Mouse (Mus musculus): ENCODE data around the gene Tmem209. TPM values are rescaled to one million over a fixed set of nuclear protein-coding genes. Genes with fewer than 3 reads are reported as not detected.

The Tmem209 gene
- total RNA-seq, 2 experiments from 2014 or later = 7.5 TPM

DNA sequence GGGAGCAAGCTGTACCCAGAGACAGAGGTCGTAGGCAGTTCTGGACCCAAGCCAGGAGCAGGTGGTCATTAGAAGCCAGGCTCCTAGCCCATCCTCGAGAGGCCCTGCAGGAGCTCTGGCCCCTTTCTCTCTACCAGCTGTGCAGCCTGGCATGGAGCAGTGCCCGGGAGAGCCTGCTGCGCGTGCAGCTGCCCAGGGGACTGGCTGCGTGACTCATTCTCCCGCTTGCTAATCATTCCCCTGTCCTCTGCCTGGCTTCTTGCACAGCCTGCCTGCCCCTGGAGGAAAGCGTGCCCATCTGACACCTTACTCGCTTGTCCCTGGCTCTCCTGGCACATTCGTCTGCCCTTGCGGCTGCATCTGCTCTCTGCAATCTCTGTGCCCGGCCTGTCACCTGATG, 40.2 kb downstream of the Tmem209 start:
- intact Hi-C loops (cut with DNase I) = no loop called here
- no peak for DNase-seq (ENCODE audit: low spot score)

DNA sequence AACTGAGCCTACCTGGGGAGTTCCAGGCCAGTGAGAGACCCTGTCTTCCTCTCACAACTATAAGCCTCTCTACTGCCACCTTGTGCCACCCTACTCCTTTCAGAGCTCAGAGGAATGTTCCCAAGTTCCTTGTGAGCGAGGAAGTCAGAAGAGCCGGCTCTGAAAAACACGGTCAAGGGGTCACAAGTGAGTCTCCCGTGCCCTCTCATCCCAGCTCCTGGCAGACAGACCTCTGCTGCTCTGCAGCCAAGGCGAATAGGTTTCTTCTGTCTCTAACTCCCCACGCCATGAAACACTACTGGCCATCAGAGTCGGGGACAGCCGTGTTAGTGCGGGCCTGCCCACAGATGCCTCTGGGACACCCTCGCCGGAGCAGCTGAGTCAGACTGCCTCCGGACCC, 40.9 kb downstream of the Tmem209 start:
- DNase-seq (ENCODE audit: low spot score) = no peak
- intact Hi-C loops (cut with DNase I) = no loop called here

DNA sequence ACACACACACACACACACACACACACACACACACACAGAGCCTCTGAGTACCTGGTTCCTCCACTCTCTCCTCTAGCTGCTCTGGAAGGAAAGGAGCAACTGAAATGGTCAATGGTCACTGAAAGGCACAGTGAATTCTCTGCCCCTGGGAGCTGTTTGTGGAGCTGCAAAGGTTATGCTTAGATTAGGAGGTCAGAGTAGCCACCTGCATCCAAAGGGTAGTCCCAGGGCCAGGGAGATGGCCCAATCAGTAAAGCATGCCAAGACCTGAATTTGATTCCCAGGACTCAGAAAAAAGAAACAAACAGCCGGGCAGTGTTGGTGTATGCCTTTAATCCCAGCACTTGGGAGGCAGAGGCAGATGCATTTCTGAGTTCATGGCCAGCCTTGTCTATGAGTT, 41.5 kb downstream of the Tmem209 start:
- intact Hi-C loops (cut with DNase I) = no loop called here
- DNase-seq (ENCODE audit: low spot score) = no peak

DNA sequence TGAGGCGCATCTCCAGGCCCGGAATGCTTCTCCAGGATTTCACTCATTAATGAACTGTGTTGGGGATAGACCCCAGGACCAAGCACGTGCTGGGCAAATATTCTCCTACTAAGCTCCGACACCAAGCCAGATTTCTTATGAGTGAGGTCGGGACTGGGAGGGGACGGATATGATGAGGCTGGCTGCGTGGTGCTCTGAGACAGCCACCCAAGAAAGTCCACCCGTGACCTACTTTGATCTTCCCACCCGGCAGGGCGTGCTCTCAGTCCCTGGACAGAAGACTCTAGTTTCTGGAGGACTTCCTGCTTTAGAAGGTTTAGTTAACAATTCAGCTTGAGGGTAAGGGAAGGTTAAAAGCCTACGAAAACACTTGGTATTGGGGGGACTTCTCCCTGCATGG, 44.0 kb downstream of the Tmem209 start:
- intact Hi-C loops (cut with DNase I) = loop anchor here (1.0 kb wide), 1 partner anchor 56 kb away; no protein-coding TSS in a partner anchor

DNA sequence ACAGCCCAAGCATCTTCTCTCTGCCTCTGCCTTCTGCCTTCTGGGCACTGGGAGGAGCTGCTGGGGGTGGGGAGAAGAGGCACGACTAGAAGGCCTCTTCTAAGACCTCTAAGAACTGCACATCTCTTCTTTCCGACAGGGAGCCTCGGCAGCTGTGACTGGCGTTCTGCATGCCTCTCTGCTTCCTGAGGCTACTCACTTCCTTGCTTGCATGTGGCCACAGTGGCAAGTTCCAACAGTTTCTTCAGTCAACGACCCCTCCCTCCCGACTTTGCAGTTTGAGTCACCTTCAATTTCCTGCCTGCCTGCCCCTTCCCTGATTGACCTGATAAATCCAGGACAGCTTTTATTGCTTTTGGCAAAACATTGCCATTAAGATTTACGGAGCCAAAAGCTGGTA, 46.8 kb downstream of the Tmem209 start:
- DNase-seq (ENCODE audit: low spot score) = no peak
- intact Hi-C loops (cut with DNase I) = no loop called here

More for the DNA sequence above, 44.0 kb downstream of the Tmem209 start:
- no peak for DNase-seq (ENCODE audit: low spot score)

DNA sequence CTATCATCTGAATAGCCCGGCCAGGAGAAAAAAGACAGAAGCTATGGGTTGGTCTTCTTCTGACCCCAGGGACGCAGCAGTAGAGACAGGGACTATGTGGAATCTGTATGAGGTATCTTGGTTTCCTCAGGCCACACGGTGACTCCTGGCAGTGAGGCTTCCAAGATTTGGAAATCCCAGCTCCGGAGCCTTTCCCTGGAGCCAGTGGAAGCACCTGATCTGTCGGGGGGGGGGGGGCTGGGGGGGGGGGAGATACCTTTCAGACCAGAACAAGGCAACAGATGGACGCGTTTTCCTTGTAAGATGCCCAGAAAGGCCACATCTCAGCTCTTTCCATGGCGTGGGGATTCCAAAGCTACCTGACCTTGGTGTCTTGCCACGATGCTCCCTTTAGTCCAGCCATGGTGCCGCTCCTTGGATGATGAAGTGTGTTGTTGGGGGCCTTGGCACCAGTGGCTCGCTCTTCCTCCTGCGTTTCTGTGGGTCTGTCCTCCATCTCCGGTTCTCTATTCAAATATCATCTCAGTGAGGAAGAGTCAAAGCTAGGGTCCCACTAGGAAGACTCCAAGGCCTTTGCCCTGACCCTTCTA, 47.7 kb downstream of the Tmem209 start:
- intact Hi-C loops (cut with DNase I) = no loop called here
- no peak for DNase-seq (ENCODE audit: low spot score)

DNA sequence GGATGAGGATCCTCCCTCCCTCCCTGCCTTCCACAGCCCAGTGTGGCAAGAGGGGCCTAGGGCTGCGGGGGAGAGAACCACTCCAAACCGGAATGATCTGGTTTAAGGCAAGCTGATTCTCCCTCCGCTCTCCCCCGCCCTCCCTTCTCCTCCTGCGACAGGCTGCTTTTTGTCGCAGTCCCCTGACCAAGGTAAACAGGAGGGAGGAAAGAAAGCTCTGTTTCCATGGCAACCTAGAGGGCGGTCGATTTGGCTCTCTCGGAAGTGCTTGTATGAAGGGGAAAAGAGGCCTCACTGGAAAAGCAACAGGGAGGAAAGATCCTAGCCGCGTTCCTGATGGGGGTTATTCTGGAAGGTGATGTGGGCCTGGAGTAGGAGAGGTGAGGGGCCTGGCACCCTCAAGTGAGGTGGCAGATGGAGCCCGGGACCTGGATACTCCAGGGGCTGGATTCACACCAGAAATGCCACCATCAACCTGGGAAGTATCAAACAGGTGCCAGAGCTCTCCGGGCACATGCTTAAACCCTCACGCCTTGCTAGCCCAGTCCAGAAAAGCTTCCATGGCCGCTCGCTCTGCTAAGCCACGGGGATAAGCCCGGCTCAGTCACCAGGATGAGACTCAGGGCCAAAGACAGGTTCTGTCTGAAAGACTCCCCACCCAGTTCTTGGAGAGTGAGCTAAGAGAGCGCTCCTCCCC, 48.7 kb downstream of the Tmem209 start:
- DNase-seq (ENCODE audit: low spot score) = peak; percentile 38
- intact Hi-C loops (cut with DNase I) = loop anchor here (1.0 kb wide), 1 partner anchor 58 kb away; no protein-coding TSS in a partner anchor

DNA sequence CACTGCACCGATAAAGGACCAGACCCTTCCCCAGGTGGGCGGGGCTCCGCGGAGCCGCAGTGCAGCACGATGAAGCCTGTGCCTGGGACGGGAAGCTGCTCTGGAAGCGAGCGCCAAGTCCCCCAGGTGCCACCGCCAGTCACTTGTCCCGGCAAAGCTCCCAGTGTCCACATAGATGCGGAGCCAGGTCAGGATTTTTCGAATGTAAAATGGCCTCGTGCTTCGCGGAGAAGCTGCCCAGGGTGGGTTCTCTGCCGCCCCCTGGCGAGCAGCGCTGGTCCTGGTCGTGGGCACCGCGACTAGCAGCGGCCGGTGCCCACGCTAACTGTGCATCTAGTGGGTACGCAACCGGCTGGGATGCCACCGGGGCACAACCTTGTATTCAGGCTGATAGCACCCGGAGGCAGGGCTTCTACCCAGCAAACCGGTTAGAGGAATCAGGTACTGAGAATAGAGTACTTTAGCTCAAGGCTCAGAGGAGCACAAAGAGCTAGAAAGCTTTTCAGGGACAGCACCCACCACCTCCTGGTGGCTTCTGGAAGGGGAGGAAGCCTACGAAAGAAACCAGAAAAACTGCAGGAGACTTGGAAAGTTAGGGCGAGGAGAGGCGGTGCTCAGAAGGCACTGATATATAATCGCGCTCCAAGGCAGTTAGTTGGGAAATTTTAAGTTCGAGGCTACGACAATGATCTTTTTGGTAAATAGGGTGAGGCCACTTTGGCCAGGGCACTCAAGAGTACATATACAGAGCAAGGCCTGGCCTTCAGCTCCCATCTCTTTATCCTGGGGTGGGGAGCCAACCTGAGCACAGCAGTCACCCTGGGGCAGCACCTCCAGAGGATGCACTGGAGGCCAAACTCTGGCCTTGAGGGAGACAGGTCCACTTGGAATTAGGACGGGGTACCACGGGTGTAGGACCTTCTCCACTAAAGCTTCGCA, 49.5 kb downstream of the Tmem209 start:
- intact Hi-C loops (cut with DNase I) = loop anchor here (1.0 kb wide), 1 partner anchor 57 kb away; no protein-coding TSS in a partner anchor
- peak; percentile 37 for DNase-seq (ENCODE audit: low spot score)

- no peak for DNase-seq (ENCODE audit: low spot score)
- intact Hi-C loops (cut with DNase I) = no loop called here
These were observed 50.4 kb downstream of the Tmem209 start for GRCm38 (mm10) chr6:30459056-30459747.

GRCm38 (mm10) chr6:30458626-30459025, 51.0 kb downstream of the Tmem209 start:
- intact Hi-C loops (cut with DNase I) = no loop called here
- no peak for DNase-seq (ENCODE audit: low spot score)

DNA sequence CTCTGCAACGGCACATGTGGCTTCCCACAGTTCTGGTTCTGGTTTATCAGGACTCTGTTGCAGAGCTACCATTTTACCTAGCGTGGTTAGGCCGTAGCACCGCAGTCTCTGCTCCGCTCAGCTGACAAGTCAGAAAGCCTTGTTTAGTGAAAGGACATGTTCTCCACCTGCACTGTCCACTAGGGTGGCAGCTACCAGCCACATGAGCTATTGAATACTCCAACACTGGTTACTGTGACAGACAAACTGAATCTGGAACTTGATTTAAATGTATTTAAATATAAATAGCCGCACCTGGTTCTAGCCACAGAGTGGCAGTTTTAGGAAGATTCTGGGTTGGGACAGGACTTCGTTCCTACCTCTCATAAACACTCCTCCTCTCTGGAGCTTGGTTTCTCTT, 52.6 kb downstream of the Tmem209 start:
- intact Hi-C loops (cut with DNase I) = no loop called here
- DNase-seq (ENCODE audit: low spot score) = no peak

DNA sequence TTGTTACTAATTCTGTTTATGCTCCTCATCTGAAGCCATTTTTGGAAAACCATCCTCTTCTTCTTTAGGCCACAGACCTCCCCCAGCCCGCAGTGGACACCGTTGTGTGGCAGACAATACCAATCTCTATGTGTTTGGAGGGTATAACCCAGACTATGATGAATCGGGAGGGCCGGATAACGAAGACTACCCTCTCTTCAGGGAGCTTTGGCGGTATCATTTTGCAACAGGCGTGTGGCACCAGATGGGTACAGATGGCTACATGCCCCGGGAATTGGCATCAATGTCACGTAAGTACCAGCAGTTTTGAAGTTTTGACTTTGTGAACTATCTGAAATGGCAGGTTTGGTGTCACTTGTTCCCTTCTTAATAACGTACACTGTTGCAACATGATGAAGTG, 70.0 kb downstream of the Tmem209 start:
- intact Hi-C loops (cut with DNase I) = no loop called here
- DNase-seq (ENCODE audit: low spot score) = no peak

DNA sequence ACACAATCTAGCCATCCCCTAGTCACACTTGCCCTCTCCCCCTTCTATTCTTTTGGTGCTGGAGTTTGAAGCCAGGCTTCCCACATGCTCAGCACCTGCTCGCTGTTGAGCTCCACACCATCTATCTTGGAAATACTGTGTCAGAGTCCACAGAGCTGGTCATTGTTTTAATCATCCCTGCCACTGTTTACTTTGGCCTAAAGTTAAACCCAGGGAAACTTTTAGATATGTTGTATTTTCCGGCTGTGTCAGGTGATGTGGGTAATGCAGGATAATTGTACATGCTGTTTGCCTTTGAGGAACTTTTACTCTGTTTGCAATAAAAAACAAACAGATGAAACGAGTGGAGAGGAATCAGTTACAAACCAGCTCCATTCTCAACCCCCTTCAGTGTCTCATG, 72.5 kb downstream of the Tmem209 start:
- intact Hi-C loops (cut with DNase I) = no loop called here
- DNase-seq (ENCODE audit: low spot score) = no peak

DNA sequence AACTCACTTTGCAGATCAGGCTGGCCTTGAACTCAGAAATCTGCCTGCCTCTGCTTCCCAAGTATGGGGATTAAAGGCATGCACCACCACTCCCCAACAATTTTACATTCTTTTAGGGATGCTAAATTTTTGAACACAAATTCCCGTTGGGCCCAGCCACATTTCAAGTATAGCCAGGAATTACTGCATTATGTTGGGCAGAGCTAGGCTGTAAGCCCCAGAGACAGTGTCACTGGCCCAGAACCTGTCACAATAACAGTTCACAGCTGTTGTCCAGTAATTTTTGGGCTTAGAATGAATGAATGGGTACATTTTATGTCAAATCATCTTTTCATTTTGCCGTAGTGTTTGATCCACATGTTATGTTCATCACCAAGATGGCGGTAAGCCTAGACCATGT, 73.1 kb downstream of the Tmem209 start:
- intact Hi-C loops (cut with DNase I) = no loop called here
- DNase-seq (ENCODE audit: low spot score) = no peak

DNA sequence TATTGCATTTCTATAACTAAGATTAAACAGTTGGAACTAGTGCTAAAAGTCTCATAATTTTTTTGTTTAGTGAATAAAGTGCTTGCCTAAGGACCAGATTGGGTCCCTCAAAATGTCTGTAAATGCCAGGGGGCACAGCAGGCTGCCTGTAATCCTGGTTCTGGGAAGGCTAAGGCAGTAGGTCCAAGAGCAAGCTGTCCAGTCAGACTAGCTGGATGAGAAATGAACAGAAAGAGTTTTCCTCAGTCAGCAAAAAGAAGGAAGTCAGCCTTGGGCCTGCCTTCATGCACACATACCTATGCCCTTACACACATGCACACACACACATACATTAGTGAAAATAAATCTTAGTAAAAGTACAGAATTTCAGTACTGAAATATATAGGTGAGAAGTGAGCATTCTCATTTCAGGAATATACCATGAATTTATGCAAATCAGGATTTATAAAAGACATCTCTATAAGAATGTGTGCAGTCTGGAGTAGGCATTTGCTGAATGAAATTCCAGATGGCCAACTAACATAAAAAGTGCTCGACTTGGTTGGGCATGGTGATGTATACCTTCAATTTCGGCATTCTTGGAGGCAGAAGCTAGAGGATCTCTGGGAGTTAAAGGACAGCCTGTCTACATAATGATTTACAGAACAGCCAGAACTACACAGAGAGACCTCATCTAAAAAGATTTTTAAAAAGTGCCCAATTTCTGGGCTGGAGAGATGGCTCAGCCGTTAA, 77.0 kb downstream of the Tmem209 start:
- no peak for DNase-seq (ENCODE audit: low spot score)
- intact Hi-C loops (cut with DNase I) = no loop called here

Other genes with a start within 250 kb of the Tmem209 start
- 10 to 100 TPM; 64.4 to 80.8 TPM for gene Ube2h, start 205.2 kb downstream of the Tmem209 start, total RNA-seq (2021)
- 10 to 100 TPM; 15.1 to 16.1 TPM for gene Zc3hc1, start 118.8 kb downstream of the Tmem209 start, total RNA-seq (2021)
- gene Klhdc10, start 107.9 kb downstream of the Tmem209 start, total RNA-seq (2021) = 10 to 100 TPM; 57.3 to 60.3 TPM
- gene Ssmem1, start 66 bp upstream of the Tmem209 start, total RNA-seq (2021) = under 1 TPM in 1 of 2 experiments, not detected in 1; 0.25 TPM
- not detected for gene Cpa2, start 31.8 kb upstream of the Tmem209 start, total RNA-seq (2021)
- not detected for gene Cpa4, start 58.6 kb upstream of the Tmem209 start, total RNA-seq (2021)
- not detected for gene Cpa5, start 101.2 kb upstream of the Tmem209 start, total RNA-seq (2021)
- gene Cpa1, start 129.4 kb upstream of the Tmem209 start, total RNA-seq (2021) = under 1 TPM in 1 of 2 experiments, not detected in 1; 0.16 TPM
- 1 to 10 TPM; 1.9 to 3.1 TPM for gene Cep41, start 184.0 kb upstream of the Tmem209 start, total RNA-seq (2021)
- 10 to 100 TPM; 12.3 to 15.2 TPM for gene Mest, start 213.8 kb upstream of the Tmem209 start, total RNA-seq (2021)